ENCODE assay signal across 24 mouse cellular contexts in genomic region chr13:30929119-30929518, GRCm38 (mm10). TPM values are rescaled to one million over a fixed set of nuclear protein-coding genes. Genes with fewer than 3 reads are reported as not detected.
"Had no signal": no experiment of that assay in that cellular context is flagged by ENCODE, and none has a peak within 500 bp of the region (broad histone marks: within the 10 kb centered on the region; RNA-seq: fewer than 3 reads in every experiment).

No protein-coding gene starts in this region.

- ATAC-seq: intestine, embryonic 15.5 days; midbrain, embryonic 15.5 days had no signal

- DNase-seq: kidney, adult 18-20 months; kidney, adult 9 months; kidney, postnatal 14 days; kidney, postnatal 4 days; layer of hippocampus, adult 9-11 months; lung, adult 18-20 months; lung, postnatal 10 days; lung, postnatal 36 days; right cerebral cortex, adult 18-20 months; right cerebral cortex, postnatal 14 days; spleen, adult 18-20 months; thymus, postnatal 25 days had no signal

- H3K4me3 ChIP-seq: intestine, embryonic 15.5 days; layer of hippocampus, adult 2 months; lung, embryonic 15.5 days; midbrain, embryonic 12.5 days; midbrain, embryonic 15.5 days; neural tube, embryonic 12.5 days; neural tube, embryonic 15.5 days had no signal

- H3K9ac ChIP-seq: intestine, embryonic 15.5 days; lung, embryonic 15.5 days; midbrain, embryonic 12.5 days; midbrain, embryonic 15.5 days; neural tube, embryonic 12.5 days; neural tube, embryonic 15.5 days had no signal

- H3K27ac ChIP-seq: intestine, embryonic 15.5 days; layer of hippocampus, adult 2 months; lung, embryonic 15.5 days; midbrain, embryonic 12.5 days; midbrain, embryonic 15.5 days; neural tube, embryonic 12.5 days; neural tube, embryonic 15.5 days had no signal

- H3K36me3 ChIP-seq: midbrain, embryonic 15.5 days had no signal

- H3K27me3 ChIP-seq: intestine, embryonic 15.5 days; lung, embryonic 15.5 days; midbrain, embryonic 12.5 days; midbrain, embryonic 15.5 days; neural tube, embryonic 12.5 days; neural tube, embryonic 15.5 days had no signal

- H3K4me2 ChIP-seq: intestine, embryonic 15.5 days; lung, embryonic 15.5 days; midbrain, embryonic 12.5 days; midbrain, embryonic 15.5 days; neural tube, embryonic 12.5 days; neural tube, embryonic 15.5 days had no signal

- H3K4me1 ChIP-seq: intestine, embryonic 15.5 days; lung, embryonic 15.5 days; midbrain, embryonic 12.5 days; midbrain, embryonic 15.5 days; neural tube, embryonic 12.5 days; neural tube, embryonic 15.5 days had no signal

- H3K9me3 ChIP-seq: intestine, embryonic 15.5 days; lung, embryonic 15.5 days; midbrain, embryonic 12.5 days; midbrain, embryonic 15.5 days; neural tube, embryonic 12.5 days; neural tube, embryonic 15.5 days had no signal

RNA-seq across cellular contexts. Expression of gene Hus1b, which starts 18.4 kb away (rescaled TPM):
- polyA plus RNA-seq: intestine, embryonic 15.5 days; kidney, embryonic 16.5 days; limb, embryonic 11.5 days; lung, embryonic 15.5 days; midbrain, embryonic 15.5 days; neural tube, embryonic 12.5 days; neural tube, embryonic 15.5 days; stomach, embryonic 16.5 days had no signal

RNA-seq across cellular contexts. Expression of gene Gm5447, which starts 44.9 kb away (rescaled TPM):
- total RNA-seq: left cerebral cortex, adult 18-20 months had no signal
- polyA plus RNA-seq: kidney, embryonic 16.5 days; limb, embryonic 11.5 days; midbrain, embryonic 15.5 days; neural tube, embryonic 12.5 days; neural tube, embryonic 15.5 days; thymus, postnatal 0 days had no signal
